Mouse (Mus musculus) right cerebral cortex, adult 2 months (tissue): ENCODE measurements around the gene Kmt2a.
"Not testable (repeated sequence)": the region's sequence is repeated elsewhere in the genome, so short reads cannot be mapped to it uniquely, and the experiment has no call there.

ENCODE experiments used
- DNase-seq, 2 experiments: peaks; one replicate each; pipeline ENCODE4 v3.0.0; 2021 to 2022; ENCODE audit warnings: low spot score in 2 of 2

The Kmt2a gene

GRCm38 (mm10) chr9:44819920-44820827, 60.9 kb downstream of the Kmt2a start:
- no peak for DNase-seq

GRCm38 (mm10) chr9:44817522-44817921, 63.6 kb downstream of the Kmt2a start:
- DNase-seq, result no peak

- no peak for DNase-seq
These were observed 66.9 kb downstream of the Kmt2a start for GRCm38 (mm10) chr9:44814179-44814578.

- DNase-seq, result no peak
These were observed 70.8 kb downstream of the Kmt2a start for GRCm38 (mm10) chr9:44810316-44810715.

- no peak for DNase-seq
These were observed 73.3 kb downstream of the Kmt2a start for GRCm38 (mm10) chr9:44807778-44808177.

GRCm38 (mm10) chr9:44807141-44807540, 74.0 kb downstream of the Kmt2a start:
- DNase-seq, result no peak

- DNase-seq, result no peak
These were observed 75.6 kb downstream of the Kmt2a start for GRCm38 (mm10) chr9:44805536-44805935.

- no peak for DNase-seq
These were observed 76.4 kb downstream of the Kmt2a start for GRCm38 (mm10) chr9:44804678-44805077.

- no peak for DNase-seq
These were observed 78.2 kb downstream of the Kmt2a start, which contains the start of gene Ttc36 for GRCm38 (mm10) chr9:44802808-44803450. Ttc36 (minus strand) TSS chr9:44803072.

- no peak for DNase-seq
These were observed 79.4 kb downstream of the Kmt2a start for GRCm38 (mm10) chr9:44801669-44802068.

- no peak for DNase-seq
These were observed 81.2 kb downstream of the Kmt2a start for GRCm38 (mm10) chr9:44799958-44800324.

- DNase-seq, result peak; percentile 87 to 89
These were observed 81.8 kb downstream of the Kmt2a start, which contains the start of gene Tmem25 for GRCm38 (mm10) chr9:44799102-44799957. Tmem25 (minus strand) TSS chr9:44799307.

GRCm38 (mm10) chr9:44798298-44798697, 82.8 kb downstream of the Kmt2a start:
- DNase-seq, result no peak

GRCm38 (mm10) chr9:44792842-44793241, 88.3 kb downstream of the Kmt2a start:
- DNase-seq, result no peak

- peak; percentile 95 to 98 for DNase-seq
These were observed 108.1 kb downstream of the Kmt2a start for GRCm38 (mm10) chr9:44772750-44773651.

GRCm38 (mm10) chr9:44772392-44772749, 108.7 kb downstream of the Kmt2a start:
- DNase-seq, result no peak

GRCm38 (mm10) chr9:44771376-44771775, 109.7 kb downstream of the Kmt2a start:
- no peak for DNase-seq

- not testable (repeated sequence) for DNase-seq
These were observed 113.1 kb downstream of the Kmt2a start for GRCm38 (mm10) chr9:44768029-44768394.

GRCm38 (mm10) chr9:44767101-44768028, 113.7 kb downstream of the Kmt2a start, which contains the start of the genes Arcn1 and Ift46:
Arcn1 (minus strand) TSS chr9:44767845.
Ift46 (plus strand) TSS chr9:44767908.
- DNase-seq, result peak; percentile 75 to 81

- DNase-seq, result no peak
These were observed 120.2 kb downstream of the Kmt2a start for GRCm38 (mm10) chr9:44760873-44761272.
